Mouse (Mus musculus): ENCODE results near the gene Gm8251.
A peak's percentile ranks its signal among the peaks of the same experiment; 100 is the strongest.
"Not testable (repeated sequence)": the region's sequence is repeated elsewhere in the genome, so short reads cannot be mapped to it uniquely, and the experiment has no call there.

The Gm8251 gene

DNA sequence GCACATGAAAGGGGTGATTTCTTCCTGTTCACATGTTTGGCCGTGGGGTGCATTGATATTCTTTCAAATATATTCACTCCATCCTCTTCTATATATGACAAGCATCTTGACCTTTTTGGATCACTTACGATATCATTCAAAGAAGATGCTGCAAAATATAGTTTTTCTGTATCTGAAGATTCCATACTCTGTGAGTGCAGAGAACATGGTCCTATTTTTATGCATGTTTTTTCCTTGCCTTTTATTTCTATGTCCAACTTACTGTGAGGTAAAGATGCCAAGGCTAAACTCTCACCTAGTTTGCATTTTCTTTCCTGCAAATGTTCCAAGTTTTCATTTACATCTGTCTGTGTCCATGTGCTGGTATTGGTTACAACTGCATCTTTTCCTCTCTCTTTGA, at the start of gene Gm8251:
Gene Gm8251 (minus strand): TSS at position 101 of the 400 bp plus-strand sequence.
- DNase-seq: no peak

DNA sequence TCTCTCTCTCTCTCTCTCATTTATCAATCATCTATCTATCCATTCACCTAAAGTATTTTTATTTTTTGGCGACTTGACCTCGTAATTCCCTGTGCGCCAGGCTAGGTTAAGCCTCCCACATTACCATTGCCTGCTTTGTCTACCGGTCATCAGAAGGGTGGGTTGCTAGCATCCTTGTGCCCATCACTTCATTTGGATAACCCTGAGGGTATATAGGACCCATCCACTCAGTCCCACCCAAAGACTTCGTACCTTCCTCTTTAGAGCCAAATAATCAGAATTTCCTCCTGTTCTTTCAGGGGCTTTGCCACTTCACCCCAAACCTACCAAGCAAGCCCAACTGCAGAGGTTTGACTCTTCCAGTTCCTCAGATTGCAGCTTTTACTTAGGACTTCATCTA, 41.2 kb upstream of the Gm8251 start:
- no peak for DNase-seq

DNA sequence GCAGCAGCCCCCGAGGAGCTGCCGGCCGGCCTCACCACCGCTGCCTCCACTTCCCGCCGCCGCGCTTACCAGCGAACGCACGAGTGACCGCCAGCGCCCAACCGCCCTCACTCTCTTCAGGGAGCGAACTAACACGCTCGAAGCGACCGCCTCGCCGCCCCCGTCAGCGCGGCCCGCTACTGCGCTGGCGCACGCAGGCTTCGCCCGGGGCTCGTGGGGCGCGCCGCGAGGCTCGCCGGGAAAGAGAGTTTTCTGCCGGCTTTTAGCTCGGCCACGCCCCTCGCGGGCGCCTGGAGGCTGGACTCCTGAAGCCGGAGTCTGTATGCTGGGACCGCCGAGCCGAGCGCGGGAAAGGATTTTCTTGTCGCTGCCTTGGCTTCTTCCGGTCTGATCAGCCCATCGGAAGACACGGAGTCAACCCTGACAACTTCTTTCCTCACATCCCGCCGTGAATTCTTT, 40.6 kb upstream of the Gm8251 start, which contains the start of gene Tex30:
Gene Tex30 (minus strand): TSS at position 183 of the 459 bp plus-strand sequence.
- DNase-seq: peak; percentile 90

- peak; percentile 6 for DNase-seq
Observed at GRCm38 (mm10) chr1:44101448-44102225, 39.9 kb upstream of the Gm8251 start.

GRCm38 (mm10) chr1:44064625-44065024, 2.9 kb upstream of the Gm8251 start:
- DNase-seq: peak; percentile 43

DNA sequence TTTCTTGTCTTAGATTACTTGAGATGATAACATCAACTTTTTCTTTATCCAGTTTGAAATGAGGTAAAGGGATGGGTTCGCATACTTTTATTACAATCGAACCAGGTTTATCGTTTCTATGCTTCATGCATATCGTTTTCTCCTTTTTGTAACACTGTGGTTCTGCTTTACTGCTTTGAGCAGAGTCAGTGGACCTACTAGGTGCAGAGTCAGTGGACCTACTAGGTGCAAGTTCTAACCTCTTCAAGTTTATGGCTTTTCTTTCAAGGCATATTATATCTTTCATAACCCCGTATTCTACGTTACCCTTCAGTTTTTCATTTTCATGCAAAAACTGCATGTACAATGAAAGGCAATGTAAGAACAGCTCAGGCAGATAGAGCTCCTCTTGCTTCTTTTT, 1.7 kb upstream of the Gm8251 start:
- DNase-seq: no peak

GRCm38 (mm10) chr1:44057805-44058204, 3.9 kb downstream of the Gm8251 start:
- no peak for DNase-seq

DNA sequence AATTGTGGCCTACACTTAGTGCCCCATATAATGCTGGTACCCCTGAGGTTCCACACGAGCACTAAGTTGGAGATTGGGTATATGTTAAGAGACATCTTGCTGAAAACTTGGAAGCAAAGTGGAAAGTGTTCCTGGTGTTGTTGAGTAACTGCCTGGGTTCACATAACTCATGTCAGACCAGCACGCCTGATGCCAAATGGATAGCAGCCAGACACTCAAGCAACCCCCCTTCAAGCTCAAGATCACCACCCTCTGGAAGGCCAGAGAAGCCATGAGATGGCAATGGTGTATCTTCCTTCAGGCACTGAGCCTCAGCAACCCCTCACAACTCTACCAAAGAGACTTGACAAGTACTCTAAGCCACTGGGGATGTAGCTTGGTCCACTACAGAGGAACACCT, 15.2 kb downstream of the Gm8251 start:
- DNase-seq: no peak

DNA sequence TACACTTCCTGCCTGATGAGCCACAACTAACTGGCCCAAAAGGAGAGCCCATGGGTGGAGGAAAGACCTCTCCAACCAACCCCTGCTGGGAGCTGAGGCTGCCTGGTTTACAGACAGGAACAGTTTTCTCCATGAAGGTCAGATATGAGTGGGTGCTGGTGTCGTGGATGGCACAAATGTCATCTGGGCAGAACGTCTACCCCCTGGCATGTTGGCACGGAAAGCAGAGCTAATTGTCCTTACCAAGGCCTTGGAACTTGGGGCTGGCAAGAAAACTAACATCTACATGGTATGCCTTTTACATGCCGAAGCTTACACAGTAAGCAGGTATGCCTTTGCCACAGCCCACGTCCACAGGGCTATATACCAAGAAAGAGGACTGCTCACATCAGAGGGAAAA, 16.0 kb downstream of the Gm8251 start:
- DNase-seq: not testable (repeated sequence)

DNA sequence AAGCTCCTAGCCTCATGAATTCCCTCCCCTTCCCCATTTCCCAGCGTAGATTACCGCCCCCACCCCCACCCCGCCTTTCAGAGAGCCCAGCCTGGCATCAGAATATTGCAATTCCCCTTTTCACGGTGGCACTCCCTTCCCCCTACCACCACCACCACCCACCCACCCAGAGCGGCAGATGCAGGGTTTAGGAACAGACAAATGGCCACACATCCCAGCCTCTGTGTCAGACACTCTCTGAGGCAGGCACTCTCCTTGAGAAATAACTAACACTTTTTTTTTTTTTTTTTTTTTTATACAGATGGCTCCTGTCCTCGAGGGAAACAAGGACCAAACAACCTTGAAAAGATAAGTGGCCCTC, 19.2 kb downstream of the Gm8251 start:
- peak; percentile 5 for DNase-seq

DNA sequence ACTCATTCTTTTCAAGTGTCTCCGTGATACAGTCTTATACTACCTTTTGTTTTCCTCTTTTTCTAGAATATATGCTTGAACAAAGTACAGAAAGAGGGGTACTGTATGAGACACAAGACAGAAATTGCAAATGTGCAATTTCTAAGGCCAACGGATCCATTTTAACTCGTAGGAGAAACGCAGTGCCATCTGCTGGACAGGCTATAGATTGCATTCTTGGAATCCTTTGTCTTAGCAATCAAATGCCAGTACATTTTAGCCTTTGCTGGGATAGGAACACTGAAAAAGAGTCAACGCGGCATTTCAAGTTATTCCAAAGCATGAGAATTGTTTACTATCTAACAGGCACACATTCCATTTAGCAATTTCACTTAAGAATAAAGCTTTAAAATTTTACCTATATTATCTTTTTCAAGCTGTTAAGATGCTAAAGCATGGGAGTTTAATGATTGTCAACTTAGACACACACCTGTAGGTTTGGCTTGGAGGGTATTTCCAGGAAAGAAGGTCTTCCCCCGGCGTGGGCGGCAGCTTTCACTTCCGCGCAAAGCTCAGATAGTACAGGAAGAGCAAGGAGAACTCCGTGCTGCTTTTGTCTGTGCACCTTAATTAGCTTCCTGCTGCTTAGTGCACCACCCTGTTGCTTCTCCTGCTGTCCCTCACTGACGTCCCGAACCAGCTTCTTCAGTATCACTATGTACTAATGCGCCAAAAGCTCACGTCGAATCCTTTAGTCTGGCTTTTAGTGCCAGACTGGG, 19.8 kb downstream of the Gm8251 start:
- DNase-seq: peak; percentile 74

GRCm38 (mm10) chr1:44032948-44033347, 28.8 kb downstream of the Gm8251 start:
- no peak for DNase-seq

GRCm38 (mm10) chr1:44032213-44032612, 29.5 kb downstream of the Gm8251 start:
- DNase-seq: no peak

DNA sequence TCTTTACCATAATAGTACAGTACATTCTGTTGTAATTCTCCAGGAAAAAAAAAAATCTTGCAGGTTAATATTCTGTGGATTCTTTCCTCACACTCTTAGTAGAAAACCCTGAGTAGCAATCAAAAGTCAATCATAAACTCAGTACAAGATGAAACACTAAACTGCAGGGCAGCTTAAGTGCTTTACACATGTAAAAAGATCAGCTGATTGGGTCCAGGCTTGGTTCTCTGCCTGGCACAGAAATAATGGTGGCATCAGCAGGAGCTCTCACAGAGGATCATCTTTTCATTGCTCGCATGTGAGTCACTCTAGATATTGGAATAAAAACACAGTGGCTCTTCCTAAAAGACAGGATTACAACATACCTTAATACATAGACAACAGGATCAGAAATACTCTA, 34.1 kb downstream of the Gm8251 start:
- no peak for DNase-seq

DNA sequence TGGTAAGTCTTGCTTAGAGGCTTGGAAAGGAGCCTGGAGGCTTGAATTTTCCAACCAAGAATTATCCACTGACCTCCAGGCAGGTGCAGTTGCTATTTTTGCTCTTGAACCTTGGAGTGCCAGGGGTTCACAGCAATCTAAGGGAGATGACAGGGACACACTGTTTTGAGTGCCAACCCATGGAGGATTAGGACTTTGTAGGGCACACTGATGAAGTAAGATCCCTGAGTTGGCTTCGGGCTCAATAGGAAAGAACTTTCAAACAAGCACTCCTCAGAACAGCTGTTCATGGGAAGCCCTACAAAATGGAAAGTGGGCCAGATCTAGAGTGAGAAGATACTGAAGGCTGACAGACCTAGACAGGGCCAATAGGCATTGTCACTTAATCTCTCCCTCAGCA, 39.1 kb downstream of the Gm8251 start:
- DNase-seq: no peak

DNA sequence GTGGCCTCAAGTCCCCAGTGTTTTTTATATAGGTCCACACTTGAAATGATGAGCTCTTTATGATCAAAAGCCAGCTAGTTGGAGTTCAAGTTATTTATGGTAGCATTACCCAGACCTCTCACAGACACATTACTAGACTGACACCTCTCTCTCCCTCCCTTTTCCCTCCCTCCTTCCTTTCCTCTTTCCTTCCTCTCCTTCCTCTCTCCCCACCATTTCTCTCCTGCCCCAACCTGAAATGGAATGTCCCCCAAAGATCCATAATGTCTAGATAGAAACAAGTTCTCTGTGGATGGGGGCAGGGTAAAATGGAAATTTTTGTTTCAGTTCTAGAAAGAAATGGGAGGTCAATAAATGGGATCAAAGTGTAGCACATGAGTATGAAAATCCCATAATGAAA, 41.8 kb downstream of the Gm8251 start, which contains the start of gene Mettl21c:
Gene Mettl21c (minus strand): TSS at position 101 of the 400 bp plus-strand sequence.
- DNase-seq: no peak

GRCm38 (mm10) chr1:44015556-44015955, 46.2 kb downstream of the Gm8251 start:
- no peak for DNase-seq

Measured in right cerebral cortex, postnatal 4 days (tissue).